Mouse (Mus musculus) skeletal muscle tissue, adult 2 months (tissue): ENCODE results near the gene 2810004N23Rik.
A peak's percentile ranks its signal among the peaks of the same experiment; 100 is the strongest.

Source experiments
- DNase-seq: peaks from one replicate; pipeline ENCODE4 v3.0.0-alpha.2; 2012; ENCODE audit warnings: low read depth, low spot score

Gene 2810004N23Rik

GRCm38 (mm10) chr8:124823497-124823896 lies 39.4 kb downstream of the 2810004N23Rik start:
- DNase-seq = no peak

DNA sequence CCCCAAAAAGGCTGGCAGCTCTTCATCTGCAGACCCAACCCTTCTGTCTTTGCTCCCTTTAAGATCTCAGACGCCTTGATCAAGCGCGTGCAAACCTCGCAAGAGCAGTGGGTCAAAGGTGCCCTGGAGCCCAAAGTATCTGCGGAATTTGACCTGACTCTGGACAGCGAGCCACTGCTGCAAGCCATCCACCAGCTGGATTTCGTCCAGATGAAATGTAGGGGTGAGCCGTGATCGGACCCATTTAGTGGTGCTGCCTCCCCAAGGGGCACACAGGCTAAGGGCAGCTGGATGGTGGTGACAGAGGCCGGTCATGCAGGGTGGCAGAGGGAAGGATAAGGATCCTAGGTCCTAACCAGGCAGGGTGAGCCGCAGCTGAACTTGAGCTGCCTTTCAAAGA lies 42.8 kb downstream of the 2810004N23Rik start:
- no peak for DNase-seq

DNA sequence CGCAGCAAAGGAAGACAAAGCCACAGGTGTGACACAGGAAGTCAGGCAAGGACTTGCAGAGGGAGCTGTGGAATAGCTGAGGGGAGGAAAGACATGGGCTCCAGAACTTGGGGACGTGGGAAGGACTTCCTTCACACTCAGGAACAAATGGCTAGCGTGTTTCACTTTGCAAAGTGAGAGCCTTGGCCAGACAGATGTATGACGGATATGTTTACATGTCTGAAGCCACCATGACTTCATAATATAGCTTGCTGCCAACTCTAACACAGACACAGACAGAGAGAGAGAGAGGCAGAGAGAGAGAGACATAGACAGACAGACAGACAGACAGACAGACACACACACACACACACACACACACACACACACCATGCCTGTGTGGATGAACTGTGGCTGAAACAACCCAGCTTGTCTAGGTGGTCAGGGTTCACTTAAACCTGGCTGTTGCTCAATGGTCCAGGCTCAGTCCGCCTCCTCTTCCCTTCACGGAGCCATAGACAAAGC lies 43.3 kb downstream of the 2810004N23Rik start:
- no peak for DNase-seq

DNA sequence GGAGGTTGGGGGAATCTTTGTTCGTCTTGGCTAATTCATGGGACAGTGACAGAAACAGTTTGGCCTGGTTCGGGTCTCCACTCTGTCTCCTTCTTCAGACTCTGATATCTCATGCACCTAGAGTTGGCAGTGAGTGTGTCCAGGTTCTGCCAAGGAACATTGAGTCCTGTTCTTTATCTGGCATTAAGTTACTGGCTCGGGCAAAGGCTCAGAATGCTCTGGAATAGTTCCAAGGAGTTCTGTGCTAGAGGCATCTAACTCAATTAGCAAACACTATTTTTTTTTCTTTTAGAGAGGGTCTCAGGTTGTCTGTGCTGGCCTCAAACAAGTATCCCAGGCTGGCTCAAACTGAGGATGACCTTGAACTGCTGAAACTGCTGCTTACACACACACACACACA lies 45.6 kb downstream of the 2810004N23Rik start:
- DNase-seq = peak; percentile 73

DNA sequence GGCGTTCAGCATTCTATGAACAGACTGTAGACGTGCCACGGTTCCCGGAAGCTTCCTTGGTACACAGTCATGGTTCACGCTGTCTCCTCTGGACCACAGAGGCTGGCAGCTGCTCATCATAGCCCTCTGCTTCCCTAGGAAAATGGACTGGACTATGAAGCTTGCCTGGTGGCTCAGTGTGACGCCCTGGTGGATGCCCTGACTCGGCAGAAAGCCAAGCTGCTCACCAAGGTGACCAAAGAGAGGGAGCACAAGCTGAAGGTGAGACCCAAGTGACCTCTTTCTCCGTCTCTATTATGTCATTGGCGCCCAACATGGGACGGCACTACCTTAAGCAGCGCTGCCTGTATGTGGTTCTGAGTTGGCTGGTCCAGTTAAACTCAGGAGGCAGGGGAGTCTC lies 46.1 kb downstream of the 2810004N23Rik start:
- no peak for DNase-seq

DNA sequence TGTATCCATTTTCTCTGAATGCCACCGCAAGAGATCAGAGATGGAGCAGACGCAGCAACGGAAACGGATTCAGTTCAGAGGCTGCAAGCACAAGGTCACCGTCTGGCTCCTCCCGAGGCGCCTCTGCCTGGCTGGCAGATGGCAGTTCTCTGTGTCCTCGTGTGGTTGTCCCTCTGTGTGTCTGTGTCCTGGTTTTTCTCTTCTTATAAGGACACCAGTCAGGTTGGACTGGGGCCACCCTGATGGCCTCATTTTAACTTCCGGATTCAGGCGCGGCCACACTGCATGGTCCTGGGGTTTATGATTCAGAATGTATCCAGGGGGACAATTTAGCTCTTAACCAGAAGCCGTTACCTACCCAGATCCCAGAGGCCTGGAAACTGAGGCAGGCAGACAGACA lies 47.0 kb downstream of the 2810004N23Rik start:
- no peak for DNase-seq

DNA sequence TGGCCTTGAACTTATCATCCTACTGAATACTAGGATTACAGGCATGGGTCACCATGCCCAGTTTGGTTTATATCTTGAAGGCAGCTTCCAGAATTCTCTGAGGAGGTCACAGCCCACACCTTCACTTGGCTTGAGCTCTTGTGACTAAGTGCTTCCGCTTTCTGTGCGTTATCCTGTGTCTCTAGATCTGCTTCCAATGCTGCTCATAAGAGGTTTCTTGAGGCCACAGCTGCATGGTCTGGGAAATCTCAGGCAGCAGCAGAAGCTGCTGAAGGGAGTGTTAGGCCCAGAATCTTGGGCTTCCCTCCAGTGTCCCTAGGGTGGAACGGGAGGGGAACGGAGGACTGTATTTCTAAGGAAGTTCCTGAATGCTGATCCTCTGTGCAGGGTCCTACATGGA lies 49.6 kb downstream of the 2810004N23Rik start:
- DNase-seq = no peak

DNA sequence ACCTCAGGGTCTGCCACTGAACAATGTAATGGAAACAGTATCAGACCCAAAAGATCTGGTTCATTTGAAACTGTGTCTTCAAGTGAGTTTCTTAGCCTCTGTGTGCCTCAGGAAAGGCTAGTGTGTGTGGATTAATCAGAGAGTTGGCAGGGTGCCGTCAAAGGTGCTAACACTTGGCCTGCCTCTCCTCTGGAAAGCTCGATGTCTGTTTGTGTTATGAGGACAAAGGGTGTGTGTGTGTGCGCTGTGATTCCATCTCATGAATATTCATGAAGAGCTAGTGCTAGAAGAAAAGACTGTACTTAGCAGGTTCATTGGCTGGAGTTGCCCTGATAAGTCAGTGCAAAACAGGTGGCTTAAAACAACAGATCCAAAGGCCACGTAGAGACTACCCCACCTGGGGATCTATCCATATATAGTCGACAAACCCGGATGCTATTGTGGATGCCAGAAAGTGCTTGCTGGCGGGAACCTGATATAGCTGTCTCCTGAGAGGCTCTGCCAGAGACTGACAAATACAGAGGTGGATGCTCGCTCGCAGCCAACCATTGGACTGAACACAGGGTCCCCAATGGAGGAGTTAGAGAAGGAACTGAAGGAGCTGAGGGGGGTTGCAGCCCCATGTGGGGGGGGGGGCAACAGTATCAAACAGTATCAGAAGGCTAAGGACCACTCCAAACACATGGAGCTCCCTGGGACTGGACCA lies 52.1 kb downstream of the 2810004N23Rik start:
- no peak for DNase-seq

DNA sequence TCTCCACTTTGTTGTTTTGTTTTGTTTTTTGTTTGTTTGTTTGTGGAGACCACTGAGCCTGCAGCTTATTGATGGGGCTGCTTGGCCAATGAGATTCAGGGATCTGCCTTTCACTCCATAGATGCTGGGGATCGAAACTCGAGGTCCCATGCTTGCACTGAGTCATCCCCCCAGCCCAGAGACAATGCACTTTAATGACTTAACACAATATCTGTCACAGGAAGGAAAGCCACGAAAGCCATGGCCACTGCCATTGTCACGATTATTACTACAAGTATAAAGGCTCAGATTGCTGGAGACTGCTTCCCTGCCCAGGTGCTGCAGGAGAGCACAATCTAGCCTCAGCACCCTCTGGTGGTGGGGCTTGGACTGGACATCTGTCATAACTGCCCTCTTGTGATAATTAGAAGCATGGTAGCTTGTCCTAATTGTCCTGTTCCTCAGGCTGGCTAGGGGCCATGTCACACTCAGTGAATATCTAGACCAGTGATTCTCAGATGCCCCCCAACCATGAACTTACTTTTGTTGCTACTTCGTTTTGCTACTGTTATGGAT lies 52.8 kb downstream of the 2810004N23Rik start:
- no peak for DNase-seq

GRCm38 (mm10) chr8:124809419-124809818 lies 53.5 kb downstream of the 2810004N23Rik start:
- no peak for DNase-seq

GRCm38 (mm10) chr8:124805990-124806389 lies 56.9 kb downstream of the 2810004N23Rik start:
- no peak for DNase-seq

DNA sequence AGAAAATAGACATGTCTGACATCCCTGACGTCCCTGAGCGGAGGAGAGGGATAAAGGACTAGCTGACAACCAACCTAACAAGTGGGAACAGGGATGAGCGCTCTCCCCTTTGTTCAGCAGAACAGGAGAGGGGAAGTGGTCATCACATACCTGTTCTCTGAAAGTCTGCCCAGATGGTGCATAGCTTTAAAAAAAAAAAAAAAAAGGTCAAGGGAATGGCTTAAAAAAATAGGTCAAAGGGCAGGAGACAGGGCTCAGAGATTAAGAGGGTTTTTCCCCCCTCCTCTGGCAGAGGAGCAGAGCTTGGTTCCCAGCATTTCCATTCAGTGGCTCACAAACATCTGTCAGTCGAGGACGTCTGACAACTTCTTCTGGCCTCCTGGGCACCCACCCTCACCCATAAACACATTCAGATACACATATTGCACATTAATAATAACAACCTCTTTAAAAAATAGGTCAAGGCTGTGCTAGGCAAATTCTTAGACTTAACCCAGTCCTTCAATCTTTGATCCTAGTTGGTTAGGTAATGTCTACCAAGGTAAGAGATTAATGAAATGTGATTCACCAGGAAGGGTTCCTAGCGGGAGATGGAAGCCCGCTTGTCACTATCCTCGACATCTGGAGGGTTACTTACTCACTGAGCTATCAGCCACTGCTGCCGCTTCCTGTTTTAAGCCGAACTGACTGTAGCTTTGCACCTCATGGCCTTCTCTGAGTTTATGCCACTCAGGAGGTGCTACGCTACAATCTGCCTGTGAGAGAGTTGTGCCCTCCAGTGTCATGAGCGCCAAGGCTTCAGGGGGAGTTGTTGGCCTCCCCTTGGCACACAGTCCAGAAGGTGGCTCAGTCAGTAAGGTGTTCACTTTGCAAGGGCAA lies 58.9 kb downstream of the 2810004N23Rik start:
- no peak for DNase-seq

DNA sequence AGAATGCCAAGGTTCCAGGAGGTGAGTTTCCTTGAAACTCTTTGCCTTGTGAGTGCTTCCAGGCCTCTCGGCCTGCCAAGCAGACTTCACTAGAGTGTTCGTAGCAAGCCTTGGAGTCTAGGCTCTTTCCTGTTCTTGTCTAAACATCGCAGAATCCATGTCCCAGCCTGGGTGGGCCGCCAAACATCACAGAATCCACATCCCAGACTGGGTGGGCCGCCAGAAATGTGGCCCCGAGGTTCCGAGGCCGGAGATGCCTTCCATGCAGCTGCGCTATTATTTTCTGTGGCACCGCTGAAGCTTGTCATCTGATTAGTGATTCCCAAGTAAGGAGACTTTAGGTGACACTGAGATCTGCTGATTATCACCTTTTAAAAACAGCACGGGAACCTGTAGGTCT lies 62.4 kb downstream of the 2810004N23Rik start:
- DNase-seq = no peak

- no peak for DNase-seq
Observed at GRCm38 (mm10) chr8:124795781-124796488, 67.0 kb downstream of the 2810004N23Rik start.

DNA sequence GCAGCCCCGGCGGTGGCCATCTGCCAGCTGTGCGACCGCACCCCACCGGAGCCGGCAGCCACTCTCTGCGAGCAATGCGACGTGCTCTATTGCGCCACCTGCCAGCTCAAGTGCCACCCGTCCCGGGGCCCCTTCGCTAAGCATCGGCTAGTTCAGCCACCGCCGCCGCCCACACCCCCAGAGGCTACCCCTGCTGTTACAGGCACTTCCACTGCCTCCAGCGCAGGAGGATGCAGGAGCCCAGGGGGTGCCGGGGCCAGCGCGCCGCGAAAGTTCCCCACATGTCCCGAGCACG lies 68.5 kb downstream of the 2810004N23Rik start:
- DNase-seq = no peak

DNA sequence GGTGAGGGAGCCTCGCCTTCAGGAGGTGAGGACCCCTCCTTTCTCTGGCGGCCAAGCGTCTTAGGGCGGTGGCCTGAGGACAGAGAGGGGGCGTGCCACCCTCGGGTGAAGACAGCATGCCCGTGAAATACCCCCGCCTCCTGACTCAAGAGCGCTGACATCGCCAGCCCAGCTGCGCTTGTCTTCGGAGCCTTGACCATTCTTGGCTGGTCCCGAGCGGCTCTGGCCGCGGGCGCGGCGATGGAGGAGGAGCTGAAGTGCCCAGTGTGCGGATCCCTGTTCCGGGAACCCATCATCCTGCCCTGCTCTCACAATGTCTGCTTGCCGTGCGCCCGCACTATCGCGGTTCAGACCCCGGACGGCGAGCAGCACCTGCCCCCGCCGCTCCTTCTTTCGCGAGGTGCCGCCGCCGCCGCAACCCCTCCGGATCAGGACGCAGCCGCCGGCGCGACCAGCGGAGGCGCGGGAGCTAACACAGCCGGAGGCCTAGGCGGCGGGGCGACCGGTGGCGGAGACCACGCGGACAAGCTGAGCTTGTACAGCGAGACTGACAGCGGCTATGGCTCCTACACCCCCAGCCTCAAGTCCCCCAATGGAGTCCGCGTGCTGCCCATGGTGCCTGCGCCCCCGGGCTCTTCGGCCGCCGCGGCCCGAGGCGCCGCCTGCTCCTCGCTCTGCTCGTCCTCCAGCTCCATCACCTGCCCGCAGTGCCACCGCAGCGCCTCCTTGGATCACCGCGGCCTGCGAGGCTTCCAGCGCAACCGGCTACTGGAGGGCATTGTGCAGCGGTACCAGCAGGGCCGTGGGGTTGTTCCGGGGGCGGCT lies 69.0 kb downstream of the 2810004N23Rik start:
- no peak for DNase-seq

- DNase-seq = peak; percentile 46
Observed at GRCm38 (mm10) chr8:124793172-124793651, 69.7 kb downstream of the 2810004N23Rik start.

DNA sequence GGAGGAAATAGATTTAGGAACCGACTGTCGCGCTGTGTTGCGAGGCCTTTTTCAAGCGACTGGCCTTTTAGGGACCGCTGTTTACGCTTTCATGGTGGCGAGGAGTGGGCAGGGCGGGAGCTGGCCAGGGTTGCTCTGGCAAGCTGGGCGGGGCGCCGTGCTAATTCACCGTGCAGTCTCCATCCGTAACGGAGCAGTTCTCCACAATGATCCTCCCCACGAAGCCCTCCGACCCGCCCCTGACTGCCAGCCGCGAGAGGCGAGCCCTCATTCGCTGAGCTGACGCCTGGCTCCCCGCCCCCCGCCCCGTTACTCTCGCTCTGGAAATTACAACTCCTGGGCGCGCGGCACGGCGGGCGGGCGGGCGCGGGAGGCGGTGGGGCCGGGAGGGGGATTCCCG lies 70.2 kb downstream of the 2810004N23Rik start, which contains the start of gene Trim67:
TSS of gene Trim67 (plus strand) at position 385 of the 400 bp plus-strand sequence.
- no peak for DNase-seq

- DNase-seq = no peak
Observed at GRCm38 (mm10) chr8:124792186-124792585, 70.7 kb downstream of the 2810004N23Rik start.

- DNase-seq = no peak
Observed at GRCm38 (mm10) chr8:124791751-124792150, 71.2 kb downstream of the 2810004N23Rik start.

- DNase-seq = no peak
Observed at GRCm38 (mm10) chr8:124790676-124791075, 72.2 kb downstream of the 2810004N23Rik start.
